Mouse (Mus musculus) forebrain, embryonic 15.5 days (tissue): Measurements from ENCODE around the gene Gdap1l1. TPM values are rescaled to one million over a fixed set of nuclear protein-coding genes. Genes with fewer than 3 reads are reported as not detected.

Source experiments
- ATAC-seq: fragments of 200-750 bp; cut with Nextera tagmentation; replicated peaks from 2 replicates; pipeline ENCODE4 v1.8.0; 2017; ENCODE audit warnings: mild to moderate bottlenecking, moderate TSS enrichment, moderate library complexity
- H3K27ac ChIP-seq: fragments of 300-500 bp; sonication (generic); replicated peaks from 2 replicates; pipeline ENCODE4 v1.5.1; 2015; ENCODE audit warnings: mild to moderate bottlenecking, inconsistent platforms
- H3K27me3 ChIP-seq: fragments of 300-500 bp; sonication (generic); 2 replicates; pipeline ENCODE4 v1.6.1; 2015; ENCODE audit warnings: inconsistent platforms
- H3K36me3 ChIP-seq: fragments of 300-500 bp; sonication (generic); 2 replicates; pipeline ENCODE4 v1.6.1; 2015; ENCODE audit warnings: mild to moderate bottlenecking, inconsistent platforms
- H3K4me1 ChIP-seq: fragments of 300-500 bp; sonication (generic); 2 replicates; pipeline ENCODE4 v1.6.1; 2015; ENCODE audit warnings: inconsistent platforms
- H3K4me2 ChIP-seq: fragments of 300-500 bp; sonication (generic); replicated peaks from 2 replicates; pipeline ENCODE4 v1.6.1; 2015; ENCODE audit warnings: mild to moderate bottlenecking, inconsistent platforms
- H3K4me3 ChIP-seq: fragments of 300-500 bp; sonication (generic); 2 replicates; pipeline ENCODE4 v1.5.1; 2015; ENCODE audit warnings: mild to moderate bottlenecking, inconsistent platforms
- H3K9ac ChIP-seq: fragments of 300-500 bp; sonication (generic); replicated peaks from 2 replicates; pipeline ENCODE4 v1.6.1; 2015; ENCODE audit warnings: mild to moderate bottlenecking, inconsistent platforms
- H3K9me3 ChIP-seq: fragments of 300-500 bp; sonication (generic); 2 replicates; pipeline ENCODE4 v1.6.1; 2016; ENCODE audit warnings: inconsistent platforms
- WGBS: fragments of 180-500 bp; shearing (Covaris S2); methylation state at CpG from one replicate; pipeline ENCODE4 v1.1.7; 2015; ENCODE audit warnings: mixed read lengths; 5-methylcytosine and 5-hydroxymethylcytosine counted together
- polyA plus RNA-seq: library from polyadenylated mRNA; unstranded; fragments of >200 nt; fragmentation: Nextera tagmentation; extraction: Ambion mirVana; gene quantifications from 2 replicates; pipeline ENCODE4 v1.2.1, GENCODE M21; 2015

Gene Gdap1l1
- polyA plus RNA-seq, 1 experiment from 2014 or later, result 112 TPM

DNA sequence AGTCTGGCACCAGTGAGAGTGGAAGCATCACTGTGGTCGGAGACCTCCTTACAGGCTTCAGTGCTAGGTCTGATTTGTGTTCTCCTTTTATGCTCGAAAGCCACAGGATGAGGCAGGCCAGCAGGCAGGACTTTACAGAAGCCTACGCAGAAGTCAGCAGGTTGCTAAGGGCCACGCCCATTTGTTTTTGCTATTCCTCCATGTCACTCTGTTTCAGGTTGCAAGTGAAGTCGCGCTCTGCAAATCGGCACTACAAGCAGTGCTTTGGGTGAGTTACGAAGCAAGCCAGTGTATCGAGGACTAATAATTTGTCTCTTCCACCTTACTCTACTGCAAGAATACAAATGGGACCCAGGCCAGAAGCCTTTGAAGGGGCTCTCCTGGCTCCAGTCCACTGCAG lies 7.0 kb upstream of the Gdap1l1 start:
- no peak overlapping the region for H3K27ac ChIP-seq
- no peaks in the 10 kb centered on the region for H3K36me3 ChIP-seq
- WGBS, result 91% methylated on average over 9 of the region's 9 CpGs
- no peak overlapping the region for H3K4me2 ChIP-seq
- no peaks in the 10 kb centered on the region for H3K27me3 ChIP-seq
- H3K4me1 ChIP-seq, result no peaks in the 10 kb centered on the region
- H3K4me3 ChIP-seq, result no peak overlapping the region
- H3K9ac ChIP-seq, result no peak overlapping the region
- no peak for ATAC-seq
- H3K9me3 ChIP-seq, result no peaks in the 10 kb centered on the region

DNA sequence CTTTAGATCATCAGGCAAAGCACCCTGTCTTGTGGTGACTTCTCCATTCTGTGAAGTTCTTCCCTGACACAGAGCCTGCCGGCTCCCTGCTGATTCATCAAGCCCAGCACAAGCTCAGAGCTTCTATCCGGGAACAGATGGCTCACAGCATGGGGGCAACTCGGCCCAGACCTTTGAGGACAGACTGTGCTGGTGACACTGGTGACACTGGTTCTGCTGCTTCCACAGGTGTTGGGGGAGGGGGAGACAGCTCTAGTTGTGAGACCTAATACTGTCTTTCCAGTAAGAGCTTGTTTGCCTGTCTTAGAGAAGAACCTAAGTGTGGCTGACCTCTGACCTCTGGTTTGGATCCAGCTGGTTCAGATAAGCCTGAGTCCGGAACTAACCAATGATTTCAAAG lies 4.3 kb upstream of the Gdap1l1 start:
- Histone ChIP-seq H3K27ac (no peak overlapping the region), H3K9me3 (no peaks in the 10 kb centered on the region), H3K4me3 (no peak overlapping the region), H3K4me2 (no peak overlapping the region), H3K36me3 (no peaks in the 10 kb centered on the region), H3K9ac (no peak overlapping the region), H3K4me1 (peaks cover 9% of the 10 kb centered on the region), H3K27me3 (no peaks in the 10 kb centered on the region)
- WGBS, result 27% methylated on average over 4 of the region's 4 CpGs
- ATAC-seq, result no peak

DNA sequence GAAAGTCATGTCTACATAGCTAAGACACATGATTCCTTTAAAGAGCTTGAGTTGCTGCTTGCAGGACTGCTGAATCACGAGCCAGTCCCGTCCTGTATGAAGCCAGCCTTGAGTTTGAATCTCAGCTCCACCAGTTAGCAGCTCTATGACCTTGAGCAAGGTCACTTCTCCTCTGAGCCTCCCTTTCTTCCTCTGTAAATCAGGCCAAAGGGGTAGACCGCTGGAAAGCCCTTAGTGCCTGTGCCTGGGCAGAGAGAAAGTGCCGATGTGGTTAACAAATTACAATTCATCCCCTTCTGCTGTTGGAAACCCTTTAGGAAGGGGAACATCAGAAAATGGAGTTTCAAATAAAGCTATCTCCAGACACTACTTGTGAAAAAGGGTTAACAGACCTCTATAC lies 476 bp upstream of the Gdap1l1 start:
- Histone ChIP-seq H3K27me3 (no peaks in the 10 kb centered on the region), H3K9me3 (no peaks in the 10 kb centered on the region), H3K4me1 (peaks cover 27% of the 10 kb centered on the region), H3K36me3 (no peaks in the 10 kb centered on the region), H3K4me3 (peak overlapping the region; percentile 99), H3K4me2 (peak overlapping the region; percentile 67), H3K27ac (peak overlapping the region; percentile 84), H3K9ac (peak overlapping the region; percentile 93)
- 34% methylated on average over 4 of the region's 4 CpGs for WGBS
- ATAC-seq, result no peak

DNA sequence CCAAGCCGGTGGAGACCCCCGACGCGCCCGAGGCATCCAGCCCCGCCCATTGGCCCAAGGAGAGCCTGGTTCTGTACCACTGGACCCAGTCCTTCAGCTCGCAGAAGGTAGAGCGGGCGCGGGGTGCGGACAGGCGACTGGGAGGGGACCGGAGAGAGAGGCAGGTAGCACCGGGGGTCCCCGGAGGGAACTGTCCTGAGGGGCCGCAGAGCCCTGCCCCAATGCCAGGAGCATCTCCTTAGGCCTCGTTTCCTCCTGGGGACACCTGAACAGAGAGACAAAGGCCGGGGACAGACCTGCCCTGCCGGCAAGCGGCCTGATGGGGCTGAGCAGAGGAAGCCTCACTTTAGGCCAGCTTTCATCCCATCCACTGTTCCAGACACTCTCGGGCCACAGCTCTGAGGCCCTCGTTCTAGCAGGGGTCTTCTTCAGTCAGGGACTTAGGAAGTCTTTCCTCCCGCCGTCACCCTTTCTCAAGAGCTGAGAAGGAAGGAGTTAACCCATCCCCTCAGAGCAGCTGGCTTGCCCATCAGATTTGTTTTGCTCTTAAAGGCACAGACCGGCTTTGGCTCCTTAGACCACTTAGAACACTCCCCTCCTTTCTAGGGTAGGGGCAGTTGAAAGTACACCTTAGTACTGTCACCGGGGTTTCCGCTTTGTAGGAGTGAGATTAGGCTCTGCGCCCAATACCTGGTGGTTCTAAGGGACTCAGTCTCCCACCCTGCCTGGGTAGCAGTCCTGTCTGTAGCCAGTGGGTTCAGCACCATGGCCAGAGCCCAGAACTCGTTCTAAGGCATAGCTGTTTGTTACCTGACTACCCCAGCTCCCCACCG lies 559 bp downstream of the Gdap1l1 start:
- WGBS, result 1% methylated on average over 30 of the region's 30 CpGs
- peak overlapping the region; percentile 93 for H3K9ac ChIP-seq
- ATAC-seq, result peak; percentile 75
- H3K27ac ChIP-seq, result peak overlapping the region; percentile 84
- no peaks in the 10 kb centered on the region for H3K9me3 ChIP-seq
- H3K36me3 ChIP-seq, result no peaks in the 10 kb centered on the region
- peaks cover 27% of the 10 kb centered on the region for H3K4me1 ChIP-seq
- peak overlapping the region; percentile 99 for H3K4me3 ChIP-seq
- peak overlapping the region; percentile 67 for H3K4me2 ChIP-seq
- no peaks in the 10 kb centered on the region for H3K27me3 ChIP-seq

DNA sequence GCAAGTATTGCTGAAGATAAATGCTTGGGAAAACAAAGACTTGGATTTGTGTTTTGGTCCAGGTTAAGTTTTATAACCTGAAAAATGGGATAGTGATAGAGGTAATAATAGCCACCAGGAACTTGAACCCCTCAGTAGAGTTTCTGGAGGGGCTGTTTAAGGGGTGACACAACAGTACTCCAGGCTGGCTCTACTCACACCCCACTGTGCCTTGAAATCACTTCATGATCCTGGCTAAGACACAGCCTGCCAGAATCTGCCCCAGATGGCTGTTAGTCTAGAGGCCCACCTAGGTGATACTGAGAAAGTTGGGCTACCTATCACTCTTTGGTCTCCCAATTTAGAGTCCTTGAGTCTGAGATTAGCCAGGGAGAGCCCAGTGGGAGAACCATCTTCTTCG lies 1.2 kb downstream of the Gdap1l1 start:
- 75% methylated on average over 1 of the region's 1 CpGs for WGBS
- Histone ChIP-seq H3K4me2 (peak overlapping the region; percentile 67), H3K27me3 (no peaks in the 10 kb centered on the region), H3K9me3 (no peaks in the 10 kb centered on the region), H3K4me3 (peak overlapping the region; percentile 99), H3K4me1 (peaks cover 27% of the 10 kb centered on the region), H3K36me3 (no peaks in the 10 kb centered on the region), H3K9ac (peak overlapping the region; percentile 93), H3K27ac (peak overlapping the region; percentile 84; the same call in 1 of the 2 replicates)
- ATAC-seq, result no peak

DNA sequence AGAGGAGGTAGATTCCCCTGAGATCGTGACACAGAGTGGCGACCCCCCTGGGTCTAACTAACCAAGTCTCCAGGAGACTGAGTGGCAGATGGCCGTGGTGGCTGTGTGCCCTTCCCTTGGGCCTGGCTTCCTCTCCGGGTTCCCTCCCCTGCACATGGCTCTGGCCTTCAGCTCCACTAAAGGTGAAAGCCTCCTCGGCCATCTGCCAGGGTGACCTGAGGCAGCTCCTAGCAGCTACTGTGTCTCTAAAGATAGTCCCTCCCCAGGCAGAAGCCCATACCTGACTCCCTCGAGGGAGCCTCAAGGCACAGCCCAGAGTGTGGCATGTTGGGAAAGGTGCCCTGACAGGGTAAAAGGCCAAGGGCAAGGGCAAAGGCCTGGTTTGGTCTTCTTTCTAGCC lies 5.3 kb downstream of the Gdap1l1 start:
- H3K4me3 ChIP-seq, result no peak overlapping the region
- peaks cover 9% of the 10 kb centered on the region; the same call in 1 of the 2 replicates for H3K36me3 ChIP-seq
- H3K27ac ChIP-seq, result no peak overlapping the region
- 73% methylated on average over 6 of the region's 6 CpGs for WGBS
- peaks cover 19% of the 10 kb centered on the region for H3K4me1 ChIP-seq
- H3K27me3 ChIP-seq, result no peaks in the 10 kb centered on the region
- no peaks in the 10 kb centered on the region for H3K9me3 ChIP-seq
- H3K4me2 ChIP-seq, result no peak overlapping the region
- no peak overlapping the region for H3K9ac ChIP-seq
- ATAC-seq, result no peak

DNA sequence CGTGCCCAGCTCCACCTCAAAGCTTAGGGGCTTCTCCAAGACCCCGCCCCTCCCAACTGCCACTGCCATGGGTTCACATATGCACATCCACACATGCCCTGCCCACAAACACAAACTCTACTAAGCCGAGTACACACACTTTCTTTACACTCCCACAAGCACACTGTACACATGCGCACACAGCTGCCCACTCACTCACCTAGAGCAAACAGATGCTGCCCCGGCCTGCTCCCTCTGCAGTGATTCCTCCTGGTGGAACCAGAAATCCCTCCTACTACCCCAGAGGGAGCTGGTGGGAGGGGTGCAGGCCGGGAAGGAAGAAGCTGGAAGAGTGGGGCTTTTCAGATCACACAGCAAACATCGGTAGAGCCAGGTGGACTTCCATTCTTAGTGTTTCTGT lies 5.7 kb downstream of the Gdap1l1 start:
- H3K9ac ChIP-seq, result no peak overlapping the region
- H3K4me2 ChIP-seq, result no peak overlapping the region
- peaks cover 18% of the 10 kb centered on the region for H3K4me1 ChIP-seq
- no peak for ATAC-seq
- no peak overlapping the region for H3K27ac ChIP-seq
- WGBS, result 79% methylated on average over 7 of the region's 7 CpGs
- H3K9me3 ChIP-seq, result no peaks in the 10 kb centered on the region
- peaks cover 14% of the 10 kb centered on the region; the same call in 1 of the 2 replicates for H3K36me3 ChIP-seq
- H3K27me3 ChIP-seq, result no peaks in the 10 kb centered on the region
- H3K4me3 ChIP-seq, result no peak overlapping the region

DNA sequence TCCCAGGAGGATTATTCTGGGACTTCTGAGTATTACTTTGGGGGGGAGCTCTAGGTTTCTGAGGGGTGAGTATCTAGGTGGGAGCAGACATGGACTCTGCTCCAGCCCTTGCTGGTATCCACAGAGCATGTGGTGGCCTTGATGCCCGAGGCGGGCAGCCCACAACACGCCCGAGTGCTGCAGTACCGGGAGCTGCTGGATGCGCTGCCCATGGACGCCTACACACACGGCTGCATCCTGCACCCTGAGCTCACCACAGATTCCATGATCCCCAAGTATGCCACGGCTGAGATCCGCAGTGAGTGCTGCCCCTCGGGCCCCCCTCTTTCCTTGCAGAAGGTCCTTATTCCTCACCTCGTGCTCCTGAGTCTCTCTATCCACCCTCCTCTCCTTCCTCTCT lies 9.1 kb downstream of the Gdap1l1 start:
- Histone ChIP-seq H3K4me3 (no peak overlapping the region), H3K9me3 (no peaks in the 10 kb centered on the region), H3K9ac (no peak overlapping the region), H3K27ac (no peak overlapping the region), H3K4me1 (peaks cover 5% of the 10 kb centered on the region; the same call in 1 of the 2 replicates), H3K36me3 (peaks cover 24% of the 10 kb centered on the region), H3K27me3 (no peaks in the 10 kb centered on the region), H3K4me2 (no peak overlapping the region)
- 82% methylated on average over 12 of the region's 12 CpGs for WGBS
- ATAC-seq, result no peak

DNA sequence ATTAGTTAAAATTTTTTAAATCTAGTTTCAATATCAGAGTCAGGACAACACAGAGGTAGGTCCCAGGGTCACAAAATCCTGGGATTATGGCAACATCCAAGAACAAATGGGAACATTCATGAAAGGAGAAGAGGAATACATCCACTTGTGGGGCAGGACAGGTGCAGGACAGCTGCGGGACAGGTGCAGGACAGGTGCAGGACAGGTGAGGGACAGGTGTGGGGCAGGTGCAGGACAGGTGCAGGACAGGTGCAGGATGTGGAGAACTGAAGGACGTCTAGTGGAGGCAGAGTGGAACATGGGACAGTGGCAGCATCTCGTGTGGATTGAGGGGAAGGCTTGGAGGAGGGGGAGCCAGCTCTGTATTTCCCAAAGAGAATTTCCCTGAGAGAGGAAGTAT lies 11.0 kb downstream of the Gdap1l1 start:
- H3K36me3 ChIP-seq, result peaks cover 34% of the 10 kb centered on the region
- H3K9ac ChIP-seq, result no peak overlapping the region
- no peak overlapping the region for H3K27ac ChIP-seq
- WGBS, result 75% methylated on average over 3 of the region's 3 CpGs
- no peaks in the 10 kb centered on the region for H3K9me3 ChIP-seq
- no peaks in the 10 kb centered on the region for H3K27me3 ChIP-seq
- peaks cover 5% of the 10 kb centered on the region; the same call in 1 of the 2 replicates for H3K4me1 ChIP-seq
- ATAC-seq, result no peak
- no peak overlapping the region for H3K4me3 ChIP-seq
- H3K4me2 ChIP-seq, result no peak overlapping the region

DNA sequence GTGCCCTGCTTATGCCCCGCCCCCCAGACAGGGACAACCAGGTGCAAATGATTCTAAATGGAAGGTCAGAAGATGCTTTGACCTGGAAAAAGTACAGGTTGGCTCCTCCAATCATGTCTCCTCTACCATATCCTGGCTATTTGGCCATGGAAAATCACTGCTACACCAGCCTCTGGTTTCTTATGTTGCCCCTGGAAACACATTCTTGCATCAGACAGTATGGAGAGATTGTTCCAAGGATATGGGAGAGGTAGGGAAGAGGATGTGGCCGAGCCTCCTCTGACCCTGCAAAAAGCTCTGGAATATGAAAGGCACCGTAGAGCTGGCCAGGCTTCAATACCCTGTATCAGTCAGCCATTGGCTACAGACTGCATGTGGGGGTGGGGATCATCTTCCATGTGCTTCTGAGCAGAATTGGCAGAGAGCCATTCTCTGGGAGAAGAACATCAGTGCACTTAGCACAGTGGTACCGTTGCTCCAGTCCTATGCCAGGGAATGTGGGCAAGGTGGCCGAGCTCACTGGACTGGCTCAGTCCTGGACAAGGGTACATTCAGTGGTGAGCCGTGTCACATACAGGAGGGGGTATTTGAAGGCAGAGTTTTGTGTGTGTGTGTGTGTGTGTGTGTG lies 12.5 kb downstream of the Gdap1l1 start:
- 58% methylated on average over 6 of the region's 6 CpGs for WGBS

DNA sequence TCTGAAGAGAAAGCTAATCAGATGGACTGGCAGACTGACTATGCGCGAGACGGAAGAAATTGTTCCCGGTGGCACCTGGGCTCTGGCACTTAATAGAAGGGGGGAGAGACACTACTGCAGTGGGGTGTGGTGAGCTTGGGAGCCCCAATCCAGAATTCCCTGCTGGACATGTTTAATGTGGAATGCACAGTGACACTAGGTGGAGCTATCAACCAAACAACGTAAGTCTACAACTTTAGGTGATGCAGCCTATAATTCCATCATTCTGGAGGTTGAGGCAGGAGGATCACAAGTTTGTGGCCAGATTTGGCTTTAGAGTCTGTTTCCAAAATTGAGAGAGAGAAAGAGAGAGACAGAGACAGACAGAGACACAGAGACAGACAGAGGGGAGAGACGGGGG lies 14.5 kb downstream of the Gdap1l1 start:
- peaks cover 35% of the 10 kb centered on the region for H3K36me3 ChIP-seq
- no peak for ATAC-seq
- no peaks in the 10 kb centered on the region for H3K9me3 ChIP-seq
- peaks cover 5% of the 10 kb centered on the region; the same call in 1 of the 2 replicates for H3K4me1 ChIP-seq
- no peak overlapping the region for H3K27ac ChIP-seq
- no peak overlapping the region for H3K4me3 ChIP-seq
- no peak overlapping the region for H3K9ac ChIP-seq
- H3K27me3 ChIP-seq, result no peaks in the 10 kb centered on the region
- H3K4me2 ChIP-seq, result no peak overlapping the region
- WGBS, result 90% methylated on average over 6 of the region's 6 CpGs

More for the DNA sequence above, 12.5 kb downstream of the Gdap1l1 start:
- H3K9me3 ChIP-seq, result no peaks in the 10 kb centered on the region
- ATAC-seq, result peak; percentile 71
- no peak overlapping the region for H3K27ac ChIP-seq
- H3K9ac ChIP-seq, result no peak overlapping the region
- H3K4me3 ChIP-seq, result no peak overlapping the region
- no peak overlapping the region for H3K4me2 ChIP-seq
- peaks cover 5% of the 10 kb centered on the region; the same call in 1 of the 2 replicates for H3K4me1 ChIP-seq
- no peaks in the 10 kb centered on the region for H3K27me3 ChIP-seq
- peaks cover 43% of the 10 kb centered on the region for H3K36me3 ChIP-seq

DNA sequence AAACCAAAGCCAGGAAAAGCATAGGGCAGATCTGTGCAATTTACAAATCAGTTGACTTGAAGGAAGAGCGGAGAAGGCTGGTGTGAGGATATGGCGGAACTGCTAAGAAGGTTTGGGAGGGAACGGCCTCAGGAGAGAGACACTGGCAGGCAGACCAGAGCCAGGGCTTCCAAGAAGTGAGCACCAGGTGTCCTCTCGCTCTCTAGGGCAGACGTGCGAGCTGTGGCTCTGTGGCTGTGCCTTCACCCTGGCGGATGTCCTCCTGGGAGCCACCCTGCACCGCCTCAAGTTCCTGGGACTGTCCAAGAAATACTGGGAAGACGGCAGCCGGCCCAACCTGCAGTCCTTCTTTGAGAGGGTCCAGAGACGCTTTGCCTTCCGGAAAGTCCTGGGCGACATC lies 15.1 kb downstream of the Gdap1l1 start:
- Histone ChIP-seq H3K4me1 (peaks cover 5% of the 10 kb centered on the region; the same call in 1 of the 2 replicates), H3K9ac (no peak overlapping the region), H3K9me3 (no peaks in the 10 kb centered on the region), H3K27ac (no peak overlapping the region), H3K27me3 (no peaks in the 10 kb centered on the region), H3K36me3 (peaks cover 35% of the 10 kb centered on the region), H3K4me3 (no peak overlapping the region), H3K4me2 (no peak overlapping the region)
- 91% methylated on average over 13 of the region's 13 CpGs for WGBS
- no peak for ATAC-seq
